Mouse (Mus musculus): ENCODE measurements around the gene Crip2. TPM values are rescaled to one million over a fixed set of nuclear protein-coding genes. Genes with fewer than 3 reads are reported as not detected.
A peak's percentile ranks its signal among the peaks of the same experiment; 100 is the strongest.

The Crip2 gene
- polyA plus RNA-seq, 1 experiment from 2014 or later: 53.5 TPM

- Histone ChIP-seq H3K9ac (peak overlapping the region; percentile 67), H3K9me3 (replicated peaks) (no peaks in the 10 kb centered on the region), H3K4me1 (peaks cover 88% of the 10 kb centered on the region), H3K27me3 (replicated peaks) (no peaks in the 10 kb centered on the region), H3K4me3 (peak overlapping the region; percentile 14; the same call in 1 of the 2 replicates), H3K27ac (peak overlapping the region; percentile 93), H3K4me2 (peak overlapping the region; percentile 60), H3K36me3 (peaks cover 43% of the 10 kb centered on the region)
- WGBS (ENCODE audit: insufficient replicate concordance): 20% methylated on average over 4 of the region's 4 CpGs
- ATAC-seq: peak; percentile 94
Observed at GRCm38 (mm10) chr12:113107431-113108124, 32.5 kb upstream of the Crip2 start.

GRCm38 (mm10) chr12:113108528-113109283, 31.3 kb upstream of the Crip2 start:
- Histone ChIP-seq H3K27ac (peak overlapping the region; percentile 93), H3K4me1 (peaks cover 85% of the 10 kb centered on the region), H3K27me3 (replicated peaks) (no peaks in the 10 kb centered on the region), H3K9me3 (replicated peaks) (no peaks in the 10 kb centered on the region), H3K4me2 (no peak overlapping the region), H3K36me3 (peaks cover 44% of the 10 kb centered on the region), H3K4me3 (no peak overlapping the region), H3K9ac (peak overlapping the region; percentile 40; the same call in 1 of the 2 replicates)
- 85% methylated on average over 17 of the region's 17 CpGs for WGBS (ENCODE audit: insufficient replicate concordance)
- no peak for ATAC-seq

- ATAC-seq: no peak
- Histone ChIP-seq H3K27me3 (replicated peaks) (no peaks in the 10 kb centered on the region), H3K4me1 (peaks cover 75% of the 10 kb centered on the region), H3K36me3 (peaks cover 48% of the 10 kb centered on the region), H3K4me2 (no peak overlapping the region), H3K9ac (no peak overlapping the region), H3K27ac (peak overlapping the region; percentile 57; the same call in 1 of the 2 replicates), H3K9me3 (replicated peaks) (no peaks in the 10 kb centered on the region), H3K4me3 (no peak overlapping the region)
- WGBS (ENCODE audit: insufficient replicate concordance): 90% methylated on average over 10 of the region's 10 CpGs
Observed at GRCm38 (mm10) chr12:113109801-113110200, 30.2 kb upstream of the Crip2 start.

- Histone ChIP-seq H3K27me3 (replicated peaks) (no peaks in the 10 kb centered on the region), H3K4me1 (peaks cover 32% of the 10 kb centered on the region), H3K36me3 (peaks cover 74% of the 10 kb centered on the region), H3K9me3 (replicated peaks) (no peaks in the 10 kb centered on the region), H3K4me3 (no peak overlapping the region), H3K27ac (no peak overlapping the region), H3K4me2 (no peak overlapping the region), H3K9ac (no peak overlapping the region)
- WGBS (ENCODE audit: insufficient replicate concordance): 86% methylated on average over 4 of the region's 4 CpGs
- ATAC-seq: no peak
Observed at GRCm38 (mm10) chr12:113114141-113114540, 25.9 kb upstream of the Crip2 start.

- Histone ChIP-seq H3K36me3 (peaks cover 79% of the 10 kb centered on the region), H3K9ac (no peak overlapping the region), H3K4me3 (no peak overlapping the region), H3K27ac (no peak overlapping the region), H3K4me2 (no peak overlapping the region), H3K27me3 (replicated peaks) (no peaks in the 10 kb centered on the region), H3K4me1 (peaks cover 23% of the 10 kb centered on the region), H3K9me3 (replicated peaks) (no peaks in the 10 kb centered on the region)
- WGBS (ENCODE audit: insufficient replicate concordance): 84% methylated on average over 16 of the region's 16 CpGs
- no peak for ATAC-seq
Observed at GRCm38 (mm10) chr12:113114856-113115538, 25.0 kb upstream of the Crip2 start.

- no peaks in the 10 kb centered on the region for H3K4me1 ChIP-seq
- H3K36me3 ChIP-seq: peaks cover 96% of the 10 kb centered on the region
- no peaks in the 10 kb centered on the region for H3K27me3 ChIP-seq (replicated peaks)
- 87% methylated on average over 20 of the region's 20 CpGs for WGBS (ENCODE audit: insufficient replicate concordance)
- peak; percentile 60 for ATAC-seq
- no peak overlapping the region; the same call in 1 of the 2 replicates for H3K27ac ChIP-seq
- no peak overlapping the region for H3K4me2 ChIP-seq
- no peak overlapping the region for H3K4me3 ChIP-seq
- no peak overlapping the region for H3K9ac ChIP-seq
- H3K9me3 ChIP-seq (replicated peaks): no peaks in the 10 kb centered on the region
Observed at GRCm38 (mm10) chr12:113119516-113120410, 20.3 kb upstream of the Crip2 start.

GRCm38 (mm10) chr12:113124726-113125125, 15.3 kb upstream of the Crip2 start:
- Histone ChIP-seq H3K27ac (0 out of 2 replicates have a peak overlapping the region, but pooled peaks have one; percentile 21), H3K4me1 (no peaks in the 10 kb centered on the region), H3K9ac (no peak overlapping the region), H3K27me3 (replicated peaks) (no peaks in the 10 kb centered on the region), H3K4me2 (no peak overlapping the region), H3K9me3 (replicated peaks) (no peaks in the 10 kb centered on the region), H3K4me3 (no peak overlapping the region), H3K36me3 (peaks cover 100% of the 10 kb centered on the region)
- ATAC-seq: no peak
- WGBS (ENCODE audit: insufficient replicate concordance): 75% methylated on average over 6 of the region's 6 CpGs

GRCm38 (mm10) chr12:113130732-113131131, 9.3 kb upstream of the Crip2 start:
- ATAC-seq: no peak
- H3K36me3 ChIP-seq: peaks cover 100% of the 10 kb centered on the region
- H3K27me3 ChIP-seq (replicated peaks): no peaks in the 10 kb centered on the region
- WGBS (ENCODE audit: insufficient replicate concordance): 91% methylated on average over 8 of the region's 8 CpGs
- no peak overlapping the region for H3K4me3 ChIP-seq
- H3K9me3 ChIP-seq (replicated peaks): no peaks in the 10 kb centered on the region
- H3K4me2 ChIP-seq: no peak overlapping the region
- no peak overlapping the region for H3K27ac ChIP-seq
- 0 out of 2 replicates have a peak, but pooled peaks cover 7% of the 10 kb centered on the region for H3K4me1 ChIP-seq
- H3K9ac ChIP-seq: no peak overlapping the region

- H3K4me1 ChIP-seq: 0 out of 2 replicates have a peak, but pooled peaks cover 7% of the 10 kb centered on the region
- WGBS (ENCODE audit: insufficient replicate concordance): 87% methylated on average over 14 of the region's 14 CpGs
- H3K4me3 ChIP-seq: no peak overlapping the region
- H3K27ac ChIP-seq: no peak overlapping the region
- no peak overlapping the region for H3K4me2 ChIP-seq
- ATAC-seq: no peak
- peaks cover 100% of the 10 kb centered on the region for H3K36me3 ChIP-seq
- no peak overlapping the region for H3K9ac ChIP-seq
- H3K27me3 ChIP-seq (replicated peaks): no peaks in the 10 kb centered on the region
- H3K9me3 ChIP-seq (replicated peaks): no peaks in the 10 kb centered on the region
Observed at GRCm38 (mm10) chr12:113131601-113132000, 8.4 kb upstream of the Crip2 start.

GRCm38 (mm10) chr12:113132567-113132966, 7.5 kb upstream of the Crip2 start:
- H3K4me1 ChIP-seq: peaks cover 7% of the 10 kb centered on the region; the same call in 1 of the 2 replicates
- no peak overlapping the region for H3K4me3 ChIP-seq
- no peak overlapping the region for H3K4me2 ChIP-seq
- no peaks in the 10 kb centered on the region for H3K27me3 ChIP-seq (replicated peaks)
- WGBS (ENCODE audit: insufficient replicate concordance): 74% methylated on average over 2 of the region's 2 CpGs
- H3K36me3 ChIP-seq: peaks cover 100% of the 10 kb centered on the region
- H3K9ac ChIP-seq: no peak overlapping the region
- no peak for ATAC-seq
- H3K9me3 ChIP-seq (replicated peaks): no peaks in the 10 kb centered on the region
- no peak overlapping the region for H3K27ac ChIP-seq

GRCm38 (mm10) chr12:113133260-113133659, 6.8 kb upstream of the Crip2 start:
- Histone ChIP-seq H3K27me3 (replicated peaks) (no peaks in the 10 kb centered on the region), H3K36me3 (peaks cover 100% of the 10 kb centered on the region), H3K4me1 (peaks cover 7% of the 10 kb centered on the region; the same call in 1 of the 2 replicates), H3K4me2 (no peak overlapping the region), H3K9me3 (replicated peaks) (no peaks in the 10 kb centered on the region), H3K27ac (no peak overlapping the region), H3K4me3 (no peak overlapping the region), H3K9ac (no peak overlapping the region)
- 83% methylated on average over 9 of the region's 9 CpGs for WGBS (ENCODE audit: insufficient replicate concordance)
- ATAC-seq: no peak
